Mouse (Mus musculus) erythroblast, adult 5-6 weeks (primary cell): ENCODE measurements around the gene Cma2. TPM values are rescaled to one million over a fixed set of nuclear protein-coding genes. Genes with fewer than 3 reads are reported as not detected.

Experiments used
- ATAC-seq: replicated peaks from 2 replicates; pipeline ENCODE4 v1.8.0; 2016; ENCODE audit warnings: moderate number of reproducible peaks, mild to moderate bottlenecking, moderate TSS enrichment, inconsistent platforms; ENCODE audit not compliant: poor library complexity, low FRiP score, severe bottlenecking
- total RNA-seq, 2 experiments: library from RNA; stranded (forward) in 1 of 2; stranded (reverse) in 1 of 2; fragments of 150-400 nt in 1 of 2; fragments of 200-764, 138-1000 nt in 1 of 2; gene quantifications; 2 replicates each; pipeline versions ENCODE4 v1.2.3 to v1.2.4; 2015 to 2017; ENCODE audit warnings: low replicate concordance in 2 of 2

The Cma2 gene
- total RNA-seq, 2 experiments from 2014 or later, result not detected

GRCm38 (mm10) chr14:56019446-56019845 is 68.7 kb downstream of the Cma2 start:
- no peak for ATAC-seq

- ATAC-seq, result peak; percentile 85
Observed at GRCm38 (mm10) chr14:56021305-56021704, 70.5 kb downstream of the Cma2 start.

Other genes starting within 250 kb of the Cma2 start
- gene Tgm1, start 237.1 kb upstream of the Cma2 start, total RNA-seq (2015; ENCODE audit: low replicate concordance), result 0.96 TPM in 1 of 2 replicates, not detected in the other
- 0.14 and 0.85 TPM in 2 replicates for gene Tgm1, start 237.1 kb upstream of the Cma2 start, total RNA-seq (2017; ENCODE audit: low replicate concordance)
- 2.3 and 5.4 TPM in 2 replicates for gene Rabggta, start 228.7 kb upstream of the Cma2 start, total RNA-seq (2015; ENCODE audit: low replicate concordance)
- gene Rabggta, start 228.7 kb upstream of the Cma2 start, total RNA-seq (2017; ENCODE audit: low replicate concordance), result 2.1 and 2.2 TPM in 2 replicates
- 22.4 and 27.1 TPM in 2 replicates for gene Dhrs1, start 205.3 kb upstream of the Cma2 start, total RNA-seq (2015; ENCODE audit: low replicate concordance)
- gene Dhrs1, start 205.3 kb upstream of the Cma2 start, total RNA-seq (2017; ENCODE audit: low replicate concordance), result 3.9 and 14.9 TPM in 2 replicates
- gene Nop9, start 205.3 kb upstream of the Cma2 start, total RNA-seq (2015; ENCODE audit: low replicate concordance), result 6.5 and 11.3 TPM in 2 replicates
- 3.7 and 3.9 TPM in 2 replicates for gene Nop9, start 205.3 kb upstream of the Cma2 start, total RNA-seq (2017; ENCODE audit: low replicate concordance)
- 2.1 TPM in 1 of 2 replicates, not detected in the other for gene Cideb, start 192.5 kb upstream of the Cma2 start, total RNA-seq (2015; ENCODE audit: low replicate concordance)
- gene Cideb, start 192.5 kb upstream of the Cma2 start, total RNA-seq (2017; ENCODE audit: low replicate concordance), result 0.94 TPM in 1 of 2 replicates, not detected in the other
- gene Ltb4r2, start 189.6 kb upstream of the Cma2 start, total RNA-seq (2015; ENCODE audit: low replicate concordance), result not detected in 2 replicates
- gene Ltb4r2, start 189.6 kb upstream of the Cma2 start, total RNA-seq (2017; ENCODE audit: low replicate concordance), result 0.14 TPM in 1 of 2 replicates, not detected in the other
- 6.3 and 14.8 TPM in 2 replicates for gene Ltb4r1, start 185.0 kb upstream of the Cma2 start, total RNA-seq (2015; ENCODE audit: low replicate concordance)
- gene Ltb4r1, start 185.0 kb upstream of the Cma2 start, total RNA-seq (2017; ENCODE audit: low replicate concordance), result 9.3 and 21.8 TPM in 2 replicates
- gene Adcy4, start 166.9 kb upstream of the Cma2 start, total RNA-seq (2015; ENCODE audit: low replicate concordance), result not detected in 2 replicates
- gene Adcy4, start 166.9 kb upstream of the Cma2 start, total RNA-seq (2017; ENCODE audit: low replicate concordance), result not detected in 2 replicates
- 17.1 and 22.6 TPM in 2 replicates for gene Ripk3, start 162.1 kb upstream of the Cma2 start, total RNA-seq (2015; ENCODE audit: low replicate concordance)
- 6.7 and 7.2 TPM in 2 replicates for gene Ripk3, start 162.1 kb upstream of the Cma2 start, total RNA-seq (2017; ENCODE audit: low replicate concordance)
- gene Nfatc4, start 127.8 kb upstream of the Cma2 start, total RNA-seq (2015; ENCODE audit: low replicate concordance), result not detected in 2 replicates
- gene Nfatc4, start 127.8 kb upstream of the Cma2 start, total RNA-seq (2017; ENCODE audit: low replicate concordance), result not detected in 2 replicates
- 0.38 and 0.84 TPM in 2 replicates for gene Nynrin, start 97.0 kb upstream of the Cma2 start, total RNA-seq (2015; ENCODE audit: low replicate concordance)
- gene Nynrin, start 97.0 kb upstream of the Cma2 start, total RNA-seq (2017; ENCODE audit: low replicate concordance), result 0.42 and 0.77 TPM in 2 replicates
- gene Cbln3, start 66.6 kb upstream of the Cma2 start, total RNA-seq (2015; ENCODE audit: low replicate concordance), result not detected in 2 replicates
- 0.14 TPM in 1 of 2 replicates, not detected in the other for gene Cbln3, start 66.6 kb upstream of the Cma2 start, total RNA-seq (2017; ENCODE audit: low replicate concordance)
- 30.7 and 36.4 TPM in 2 replicates for gene Khnyn, start 66.0 kb upstream of the Cma2 start, total RNA-seq (2015; ENCODE audit: low replicate concordance)
- gene Khnyn, start 66.0 kb upstream of the Cma2 start, total RNA-seq (2017; ENCODE audit: low replicate concordance), result 122 and 126 TPM in 2 replicates
- 1.3 TPM in 2 replicates for gene Sdr39u1, start 50.7 kb upstream of the Cma2 start, total RNA-seq (2015; ENCODE audit: low replicate concordance)
- gene Sdr39u1, start 50.7 kb upstream of the Cma2 start, total RNA-seq (2017; ENCODE audit: low replicate concordance), result 3.5 and 10.6 TPM in 2 replicates
- gene Cma1, start 6.3 kb upstream of the Cma2 start, total RNA-seq (2015; ENCODE audit: low replicate concordance), result not detected in 2 replicates
- not detected in 2 replicates for gene Cma1, start 6.3 kb upstream of the Cma2 start, total RNA-seq (2017; ENCODE audit: low replicate concordance)
- not detected in 2 replicates for gene Mcpt1, start 67.0 kb downstream of the Cma2 start, total RNA-seq (2015; ENCODE audit: low replicate concordance)
- gene Mcpt1, start 67.0 kb downstream of the Cma2 start, total RNA-seq (2017; ENCODE audit: low replicate concordance), result not detected in 2 replicates
- gene Mcpt9, start 79.5 kb downstream of the Cma2 start, total RNA-seq (2015; ENCODE audit: low replicate concordance), result not detected in 2 replicates
- gene Mcpt9, start 79.5 kb downstream of the Cma2 start, total RNA-seq (2017; ENCODE audit: low replicate concordance), result not detected in 2 replicates
- gene Mcpt2, start 91.1 kb downstream of the Cma2 start, total RNA-seq (2015; ENCODE audit: low replicate concordance), result not detected in 2 replicates
- 0.84 TPM in 1 of 2 replicates, not detected in the other for gene Mcpt2, start 91.1 kb downstream of the Cma2 start, total RNA-seq (2017; ENCODE audit: low replicate concordance)
- not detected in 2 replicates for gene Mcpt4, start 111.3 kb downstream of the Cma2 start, total RNA-seq (2015; ENCODE audit: low replicate concordance)
- gene Mcpt4, start 111.3 kb downstream of the Cma2 start, total RNA-seq (2017; ENCODE audit: low replicate concordance), result not detected in 2 replicates
- 205 and 289 TPM in 2 replicates for gene Mcpt8, start 134.3 kb downstream of the Cma2 start, total RNA-seq (2015; ENCODE audit: low replicate concordance)
- gene Mcpt8, start 134.3 kb downstream of the Cma2 start, total RNA-seq (2017; ENCODE audit: low replicate concordance), result 98.4 and 115 TPM in 2 replicates
- 413 and 487 TPM in 2 replicates for gene Ctsg, start 151.6 kb downstream of the Cma2 start, total RNA-seq (2015; ENCODE audit: low replicate concordance)
- 257 and 291 TPM in 2 replicates for gene Ctsg, start 151.6 kb downstream of the Cma2 start, total RNA-seq (2017; ENCODE audit: low replicate concordance)
- not detected in 2 replicates for gene Gzme, start 169.6 kb downstream of the Cma2 start, total RNA-seq (2015; ENCODE audit: low replicate concordance)
- not detected in 2 replicates for gene Gzme, start 169.6 kb downstream of the Cma2 start, total RNA-seq (2017; ENCODE audit: low replicate concordance)
- gene Gzmd, start 181.6 kb downstream of the Cma2 start, total RNA-seq (2015; ENCODE audit: low replicate concordance), result not detected in 2 replicates
- not detected in 2 replicates for gene Gzmd, start 181.6 kb downstream of the Cma2 start, total RNA-seq (2017; ENCODE audit: low replicate concordance)
- not detected in 2 replicates for gene Gzmg, start 208.6 kb downstream of the Cma2 start, total RNA-seq (2015; ENCODE audit: low replicate concordance)
- gene Gzmg, start 208.6 kb downstream of the Cma2 start, total RNA-seq (2017; ENCODE audit: low replicate concordance), result not detected in 2 replicates
- gene Gzmn, start 223.6 kb downstream of the Cma2 start, total RNA-seq (2015; ENCODE audit: low replicate concordance), result not detected in 2 replicates
- not detected in 2 replicates for gene Gzmn, start 223.6 kb downstream of the Cma2 start, total RNA-seq (2017; ENCODE audit: low replicate concordance)